26 mouse cellular contexts compared by ENCODE assay signal in genomic region chr16:74504426-74504825, GRCm38 (mm10).
DNase-seq lines count a peak whose midpoint lies in the region; ATAC-seq and TF ChIP-seq lines count a peak whose summit lies in the region.
"Had no signal": no experiment of that assay in that cellular context is flagged by ENCODE, and none has a peak within 500 bp of the region (broad histone marks: within the 10 kb centered on the region; RNA-seq: fewer than 3 reads in every experiment).

No protein-coding gene starts in this region.

- no peak overlapping the region for H3K27ac ChIP-seq in heart, embryonic 15.5 days
- H3K27ac ChIP-seq in bone marrow macrophage, adult 2 months (ENCODE audit: insufficient read depth, low read depth, low read length), result 0 out of 2 replicates have a peak overlapping the region, but pooled peaks have one; percentile 2
- H3K27ac ChIP-seq in forebrain, embryonic 14.5 days (ENCODE audit: low read depth, low read length), result no peak overlapping the region
- H3K27ac ChIP-seq: embryonic facial prominence, embryonic 15.5 days; hindbrain, embryonic 14.5 days; limb, embryonic 10.5 days; midbrain, embryonic 12.5 days; neural tube, embryonic 15.5 days; stomach, embryonic 15.5 days had no signal

- DNase-seq in adrenal gland, postnatal 10 days, result peak; percentile 2
- DNase-seq in adrenal gland, postnatal 36 days, result no peak
- DNase-seq in heart, adult 8-10 months (ENCODE audit: low spot score), result no peak
- peak; percentile 2 for DNase-seq in yolk sac, embryonic 10.5 days (ENCODE audit: low spot score)
- no peak for DNase-seq in forebrain, embryonic 14.5 days (ENCODE audit: low spot score)
- DNase-seq: cerebellum, adult 9-11 months; forebrain, postnatal 0 days; gastrocnemius, postnatal 14 days; kidney, adult 18-20 months; liver, postnatal 0 days; lung, postnatal 10 days; right cerebral cortex, adult 18-20 months; thymus, adult 18-20 months; thymus, postnatal 36 days had no signal

- no peak overlapping the region for H3K9ac ChIP-seq in heart, embryonic 15.5 days
- H3K9ac ChIP-seq in forebrain, embryonic 14.5 days (ENCODE audit: low read length), result no peak overlapping the region
- H3K9ac ChIP-seq: embryonic facial prominence, embryonic 15.5 days; forebrain, postnatal 0 days; hindbrain, embryonic 14.5 days; liver, postnatal 0 days; midbrain, embryonic 12.5 days; neural tube, embryonic 15.5 days; stomach, embryonic 15.5 days had no signal

- H3K4me3 ChIP-seq in heart, embryonic 15.5 days, result no peak overlapping the region
- no peak overlapping the region for H3K4me3 ChIP-seq in bone marrow macrophage, adult 2 months (ENCODE audit: insufficient read depth, low read length)
- no peak overlapping the region for H3K4me3 ChIP-seq in forebrain, embryonic 14.5 days (ENCODE audit: low read depth, low read length)
- H3K4me3 ChIP-seq: embryonic facial prominence, embryonic 15.5 days; limb, embryonic 10.5 days; midbrain, embryonic 12.5 days; neural tube, embryonic 15.5 days; stomach, embryonic 15.5 days had no signal

- no peaks in the 10 kb centered on the region for H3K27me3 ChIP-seq in heart, embryonic 15.5 days
- no peaks in the 10 kb centered on the region for H3K27me3 ChIP-seq in forebrain, embryonic 14.5 days (replicated peaks; ENCODE audit: control insufficient read depth, insufficient read depth, low read length)
- H3K27me3 ChIP-seq: embryonic facial prominence, embryonic 15.5 days; midbrain, embryonic 12.5 days; neural tube, embryonic 15.5 days; Patski; stomach, embryonic 15.5 days had no signal

- 18% methylated on average over 5 of the region's 5 CpGs for WGBS in heart, embryonic 15.5 days
- WGBS in forebrain, embryonic 14.5 days, result 85% methylated on average over 5 of the region's 5 CpGs

- no peak for TF ChIP-seq POLR2A in bone marrow macrophage, adult 2 months (IDR thresholded peaks at IDR 0.05; ENCODE audit: borderline replicate concordance, low read depth, low read length)

- H3K9me3 ChIP-seq in heart, embryonic 15.5 days (replicated peaks), result no peaks in the 10 kb centered on the region
- H3K9me3 ChIP-seq in forebrain, embryonic 14.5 days (replicated peaks; ENCODE audit: control insufficient read depth, low read length), result no peaks in the 10 kb centered on the region
- H3K9me3 ChIP-seq: embryonic facial prominence, embryonic 15.5 days; limb, embryonic 10.5 days; midbrain, embryonic 12.5 days; neural tube, embryonic 15.5 days; stomach, embryonic 15.5 days had no signal

- H3K4me1 ChIP-seq in heart, embryonic 15.5 days (replicated peaks), result 0 out of 2 replicates have a peak, but pooled peaks cover 4% of the 10 kb centered on the region
- peaks cover 5% of the 10 kb centered on the region for H3K4me1 ChIP-seq in bone marrow macrophage, adult 2 months (ENCODE audit: control insufficient read depth, insufficient read depth, low read length)
- no peaks in the 10 kb centered on the region for H3K4me1 ChIP-seq in forebrain, embryonic 14.5 days (ENCODE audit: control insufficient read depth, insufficient read depth, low read length)
- H3K4me1 ChIP-seq: embryonic facial prominence, embryonic 15.5 days; midbrain, embryonic 12.5 days; neural tube, embryonic 15.5 days; stomach, embryonic 15.5 days had no signal

- no peaks in the 10 kb centered on the region for H3K36me3 ChIP-seq in heart, embryonic 15.5 days
- no peaks in the 10 kb centered on the region for H3K36me3 ChIP-seq in forebrain, embryonic 14.5 days (ENCODE audit: control insufficient read depth, insufficient read depth, low read length)
- H3K36me3 ChIP-seq: embryonic facial prominence, embryonic 15.5 days; limb, embryonic 10.5 days; midbrain, embryonic 12.5 days; neural tube, embryonic 15.5 days; stomach, embryonic 15.5 days had no signal

- TF ChIP-seq CTCF in bone marrow macrophage, adult 2 months (IDR thresholded peaks at IDR 0.05; ENCODE audit: low read depth, low read length), result no peak

- ATAC-seq in heart, embryonic 15.5 days (replicated peaks; ENCODE audit: insufficient number of reproducible peaks, insufficient read depth, low FRiP score, low read depth), result peak; percentile 80; the same call in 1 of the 2 replicates
- no peak for ATAC-seq in forebrain, embryonic 14.5 days
- ATAC-seq: CD4-positive, CD25-positive, alpha-beta regulatory T cell, adult 4 months; forebrain, postnatal 0 days; inflammation-experienced regulatory T-cells, adult 6 months; liver, postnatal 0 days; Patski had no signal

- no peak overlapping the region for H3K4me2 ChIP-seq in heart, embryonic 15.5 days
- no peak overlapping the region for H3K4me2 ChIP-seq in forebrain, embryonic 14.5 days (ENCODE audit: low read length)
- H3K4me2 ChIP-seq: embryonic facial prominence, embryonic 15.5 days; hindbrain, embryonic 14.5 days; liver, embryonic 11.5 days; midbrain, embryonic 12.5 days; neural tube, embryonic 15.5 days; stomach, embryonic 15.5 days had no signal

Comparison
In these comparisons a context has a peak if more than half of its experiments do, and no peak if none do; other contexts are left out.
1. DNase-seq: peak in adrenal gland, postnatal 10 days (single experiment) and yolk sac, embryonic 10.5 days (single experiment); none in adrenal gland, postnatal 36 days (0 of 2), heart, adult 8-10 months (single experiment) and forebrain, embryonic 14.5 days (single experiment).